ENCODE assay signal across 28 mouse cellular contexts in the genomic region with DNA sequence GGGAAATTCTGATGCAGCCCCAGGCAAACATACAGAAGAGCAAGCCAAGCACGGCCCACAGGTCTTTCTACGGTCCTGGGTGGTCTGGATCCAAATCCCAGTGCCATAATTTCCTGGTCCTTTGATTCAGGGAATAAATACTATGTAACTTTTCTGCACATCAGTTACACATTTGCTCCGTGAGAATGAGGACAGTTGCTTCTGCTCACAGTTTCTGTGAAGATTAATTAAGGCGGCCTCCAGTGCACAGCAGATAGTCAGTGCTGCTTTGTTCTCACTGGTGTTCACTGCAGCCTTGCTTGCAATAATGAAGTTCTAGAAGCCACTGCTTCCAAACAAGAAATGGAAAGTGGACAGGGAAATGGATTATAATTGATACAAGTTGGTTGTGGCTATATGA. TPM values are rescaled to one million over a fixed set of nuclear protein-coding genes. Genes with fewer than 3 reads are reported as not detected.
A peak's percentile ranks its signal among the peaks of the same experiment; 100 is the strongest.
DNase-seq lines count a peak whose midpoint lies in the region; ATAC-seq lines count a peak whose summit lies in the region.
"Had no signal": no experiment of that assay in that cellular context is flagged by ENCODE, and none has a peak within 500 bp of the region (broad histone marks: within the 10 kb centered on the region; RNA-seq: fewer than 3 reads in every experiment).

No protein-coding gene starts in this region.

- intact Hi-C loops in heart, postnatal 36 days (cut with DNase I), result loop anchor here (2.0 kb wide), 1 partner anchor 99 kb away; no protein-coding TSS in a partner anchor

- H3K4me3 ChIP-seq in kidney, embryonic 14.5 days (ENCODE audit: low read length), result no peak overlapping the region
- H3K4me3 ChIP-seq in kidney, embryonic 16.5 days (ENCODE audit: low read length), result no peak overlapping the region
- H3K4me3 ChIP-seq: embryonic facial prominence, embryonic 10.5 days; embryonic facial prominence, embryonic 13.5 days; forebrain, embryonic 10.5 days; forebrain, embryonic 13.5 days; hindbrain, embryonic 10.5 days; hindbrain, embryonic 13.5 days had no signal

- no peak overlapping the region for H3K27ac ChIP-seq in kidney, embryonic 14.5 days (ENCODE audit: low read depth, low read length)
- peak overlapping the region; percentile 44 for H3K27ac ChIP-seq in kidney, embryonic 16.5 days (ENCODE audit: low read length)
- H3K27ac ChIP-seq: embryonic facial prominence, embryonic 10.5 days; embryonic facial prominence, embryonic 13.5 days; forebrain, embryonic 10.5 days; forebrain, embryonic 13.5 days; hindbrain, embryonic 10.5 days; hindbrain, embryonic 13.5 days had no signal

- no peak for ATAC-seq in kidney, embryonic 14.5 days (ENCODE audit: low FRiP score, low TSS enrichment)
- peak; percentile 58; the same call in 1 of the 2 replicates for ATAC-seq in kidney, embryonic 16.5 days (ENCODE audit: low FRiP score, low TSS enrichment)
- ATAC-seq: activated CD4-positive, CD25-positive, alpha-beta regulatory T cell, adult 4 months; forebrain, embryonic 13.5 days; forebrain, embryonic 16.5 days; hindbrain, embryonic 16.5 days had no signal

- no peaks in the 10 kb centered on the region for H3K9me3 ChIP-seq in kidney, embryonic 14.5 days (ENCODE audit: control insufficient read depth, low read length)
- no peaks in the 10 kb centered on the region for H3K9me3 ChIP-seq in kidney, embryonic 16.5 days (ENCODE audit: low read length)
- H3K9me3 ChIP-seq: embryonic facial prominence, embryonic 10.5 days; embryonic facial prominence, embryonic 13.5 days; forebrain, embryonic 10.5 days; forebrain, embryonic 13.5 days; hindbrain, embryonic 10.5 days; hindbrain, embryonic 13.5 days had no signal

- no peak overlapping the region for H3K4me2 ChIP-seq in kidney, embryonic 14.5 days (replicated peaks; ENCODE audit: low read depth, low read length)
- H3K4me2 ChIP-seq in kidney, embryonic 16.5 days (replicated peaks; ENCODE audit: low read depth, low read length), result no peak overlapping the region
- H3K4me2 ChIP-seq: embryonic facial prominence, embryonic 13.5 days; forebrain, embryonic 13.5 days; heart, embryonic 11.5 days; hindbrain, embryonic 13.5 days had no signal

- no peaks in the 10 kb centered on the region for H3K4me1 ChIP-seq in kidney, embryonic 14.5 days (ENCODE audit: control insufficient read depth, insufficient read depth, low read length)
- H3K4me1 ChIP-seq in kidney, embryonic 16.5 days (ENCODE audit: insufficient read depth, low read length), result no peaks in the 10 kb centered on the region
- H3K4me1 ChIP-seq: embryonic facial prominence, embryonic 10.5 days; embryonic facial prominence, embryonic 13.5 days; forebrain, embryonic 10.5 days; forebrain, embryonic 13.5 days; hindbrain, embryonic 10.5 days; hindbrain, embryonic 13.5 days had no signal

- H3K36me3 ChIP-seq in kidney, embryonic 14.5 days (ENCODE audit: control insufficient read depth, insufficient read depth, low read length), result no peaks in the 10 kb centered on the region
- no peaks in the 10 kb centered on the region for H3K36me3 ChIP-seq in kidney, embryonic 16.5 days (ENCODE audit: insufficient read depth, low read length)
- H3K36me3 ChIP-seq: embryonic facial prominence, embryonic 10.5 days; embryonic facial prominence, embryonic 13.5 days; forebrain, embryonic 10.5 days; hindbrain, embryonic 10.5 days; hindbrain, embryonic 13.5 days had no signal

- peak; percentile 42 for DNase-seq in heart, adult 11 months
- no peak for DNase-seq in heart, postnatal 36 days
- peak; percentile 69 for DNase-seq in kidney, adult 9 months
- no peak for DNase-seq in spleen, postnatal 14 days (ENCODE audit: low spot score in 2 of 2)
- DNase-seq: adrenal gland, adult 8-10 months; adrenal gland, postnatal 25 days; cerebellum, adult 11-12 months; cerebellum, adult 8-10 months; cerebellum, postnatal 10 days; cerebellum, postnatal 36 days; embryo, embryonic 11 days; gastrocnemius, postnatal 10 days; gastrocnemius, postnatal 36 days had no signal

- WGBS in kidney, embryonic 14.5 days, result 78% methylated on average over 4 of the region's 4 CpGs
- 65% methylated on average over 4 of the region's 4 CpGs for WGBS in kidney, embryonic 16.5 days

- no peak overlapping the region for H3K9ac ChIP-seq in kidney, embryonic 14.5 days (ENCODE audit: low read depth, low read length)
- H3K9ac ChIP-seq in kidney, embryonic 16.5 days (replicated peaks; ENCODE audit: low read length), result no peak overlapping the region
- H3K9ac ChIP-seq: embryonic facial prominence, embryonic 13.5 days; forebrain, embryonic 13.5 days; hindbrain, embryonic 13.5 days had no signal

- H3K27me3 ChIP-seq in kidney, embryonic 14.5 days (ENCODE audit: control insufficient read depth, insufficient read depth, low read length), result no peaks in the 10 kb centered on the region
- H3K27me3 ChIP-seq in kidney, embryonic 16.5 days (ENCODE audit: insufficient read depth, low read length), result no peaks in the 10 kb centered on the region
- H3K27me3 ChIP-seq: forebrain, embryonic 13.5 days had no signal

RNA-seq across cellular contexts. Expression of gene Ccl28, which starts 14.2 kb away (rescaled TPM):
- total RNA-seq in heart, postnatal 36 days (2021), result not detected
- 0.13 TPM in 1 of 2 replicates, not detected in the other for polyA plus RNA-seq in kidney, embryonic 14.5 days (2014; fragmentation: Nextera tagmentation; extraction: Ambion mirVana)
- 0.12 and 0.15 TPM in 2 replicates for polyA plus RNA-seq in kidney, embryonic 16.5 days (2015; fragmentation: Nextera tagmentation; extraction: Ambion mirVana)
- total RNA-seq: ES-E14; granulocyte monocyte progenitor cell, adult 5-6 weeks had no signal
- polyA plus RNA-seq: heart, embryonic 11.5 days; heart, embryonic 14.5 days had no signal

RNA-seq across cellular contexts. Expression of gene Hmgcs1, which starts 52.3 kb away (rescaled TPM):
- total RNA-seq in heart, postnatal 36 days (2021), result 10 to 100 TPM; 38.6 to 39.0 TPM
- 85.4 and 161 TPM in 2 replicates for polyA plus RNA-seq in kidney, embryonic 14.5 days (2014; fragmentation: Nextera tagmentation; extraction: Ambion mirVana)
- polyA plus RNA-seq in kidney, embryonic 16.5 days (2015; fragmentation: Nextera tagmentation; extraction: Ambion mirVana), result 202 and 204 TPM in 2 replicates

Comparison
In these comparisons a context has a peak if more than half of its experiments do, and no peak if none do; other contexts are left out.
1. DNase-seq: peak in heart, adult 11 months (single experiment) and kidney, adult 9 months (single experiment); none in heart, postnatal 36 days (0 of 2) and spleen, postnatal 14 days (0 of 2).